Mouse (Mus musculus) WW6 (cell line): ENCODE results near the gene Gm37240.
A peak's percentile ranks its signal among the peaks of the same experiment; 100 is the strongest.

Experiments used
- DNase-seq: peaks from one replicate; pipeline ENCODE4 v3.0.0-alpha.2; 2013; ENCODE audit warnings: low read depth, low spot score

Gm37240 gene

DNA sequence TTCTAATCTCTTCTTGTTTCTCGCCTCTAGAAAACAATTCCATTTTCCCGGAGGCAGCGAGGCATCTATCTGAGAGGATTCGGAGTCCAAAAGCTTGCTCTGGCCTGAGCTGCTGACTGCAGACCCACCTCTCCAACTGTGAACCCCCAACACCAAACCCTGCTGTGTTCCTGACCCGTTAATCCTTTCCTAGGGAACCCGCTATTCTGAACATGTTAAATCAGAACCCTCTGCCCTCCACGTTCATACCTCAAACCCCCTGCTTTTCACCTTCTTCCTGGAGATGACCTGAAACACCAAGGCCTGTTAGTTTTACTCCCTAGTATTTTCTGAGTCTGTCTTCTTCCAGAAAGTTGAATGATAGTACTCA is 1271.5 kb downstream of the Gm37240 start:
- DNase-seq, result no peak

DNA sequence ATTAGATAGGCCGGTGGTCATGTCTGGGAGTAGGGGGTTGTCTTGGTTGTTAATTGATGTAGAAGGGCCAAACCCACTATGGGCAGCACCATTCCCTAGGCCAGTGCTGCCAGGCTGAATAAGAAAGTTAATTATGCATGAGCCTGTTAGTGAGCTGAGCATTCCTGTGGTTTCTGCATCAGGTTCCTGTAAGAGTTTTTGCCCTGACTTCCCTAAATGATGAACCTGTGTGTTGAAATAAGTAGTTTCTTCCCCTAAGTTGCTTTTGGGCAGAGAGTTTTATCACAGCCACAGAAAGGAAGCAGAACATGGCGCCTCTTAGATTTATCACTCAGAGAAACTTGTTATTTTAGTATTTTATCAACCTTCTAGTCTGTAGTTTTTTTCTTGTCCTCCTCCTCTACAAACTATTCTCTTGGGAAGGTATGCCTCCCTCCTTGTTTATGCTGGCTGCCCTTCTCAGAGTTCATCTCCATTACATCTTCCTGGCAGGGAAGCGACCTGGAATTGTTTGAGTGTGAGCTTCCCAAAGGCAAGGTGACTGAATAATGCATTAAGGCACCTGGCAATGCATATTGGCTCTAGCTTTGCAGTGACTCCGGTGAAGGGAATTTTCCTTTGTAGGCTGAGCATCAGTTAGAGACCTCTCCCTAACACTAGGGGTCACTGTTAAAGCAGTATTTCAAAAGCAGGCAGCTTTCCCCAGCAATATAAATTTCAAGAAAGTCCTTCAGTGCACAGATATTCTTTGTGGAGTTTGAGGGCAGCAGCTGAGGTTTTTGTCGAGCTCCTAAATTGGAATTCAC is 1272.1 kb downstream of the Gm37240 start:
- DNase-seq, result no peak

DNA sequence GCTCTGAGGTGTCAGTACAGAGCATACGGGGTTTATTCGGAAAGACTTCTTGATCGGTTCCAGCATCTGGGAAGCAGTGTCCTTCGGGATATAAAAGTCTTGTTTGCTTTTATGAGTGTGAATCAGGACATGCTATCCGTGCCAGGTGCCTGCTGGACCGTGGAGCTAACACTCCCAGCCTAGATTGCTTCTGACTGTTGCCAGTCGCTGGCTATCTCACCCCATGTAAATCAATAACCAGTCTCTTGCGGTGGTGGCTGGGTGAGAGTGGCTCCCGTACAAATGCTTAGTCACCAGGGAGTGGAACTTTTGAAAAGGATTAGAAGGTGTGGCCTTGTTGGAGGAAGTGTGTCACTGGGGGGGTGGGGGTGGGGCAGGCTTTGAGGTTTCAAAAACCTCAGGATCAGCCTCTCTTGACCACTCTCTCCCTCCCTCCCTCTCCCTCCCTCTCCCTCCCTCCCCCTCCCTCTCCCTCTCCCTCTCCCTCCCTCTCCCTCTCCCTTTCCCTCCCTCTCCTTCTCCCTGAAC is 1277.1 kb downstream of the Gm37240 start:
- DNase-seq, result no peak

DNA sequence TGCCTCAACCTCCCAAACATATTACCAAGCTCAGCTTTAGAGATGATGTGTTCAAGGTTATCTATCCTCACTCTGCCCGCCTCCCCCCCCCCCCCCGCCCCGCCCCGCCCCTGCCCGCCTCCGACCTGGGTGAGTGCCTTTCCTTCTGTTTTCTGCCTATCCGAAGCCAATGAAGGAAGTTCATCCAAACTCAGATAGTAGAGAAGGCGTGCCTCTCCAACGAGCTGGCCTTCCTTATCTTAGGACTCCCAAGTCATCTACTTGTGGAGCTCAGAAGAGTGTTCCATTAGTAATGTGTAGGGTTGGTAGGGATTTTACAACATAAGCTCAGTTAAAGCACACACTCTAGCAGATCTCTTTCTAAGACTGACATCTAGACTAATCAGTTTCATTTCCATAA is 1284.1 kb downstream of the Gm37240 start:
- DNase-seq, result no peak

DNA sequence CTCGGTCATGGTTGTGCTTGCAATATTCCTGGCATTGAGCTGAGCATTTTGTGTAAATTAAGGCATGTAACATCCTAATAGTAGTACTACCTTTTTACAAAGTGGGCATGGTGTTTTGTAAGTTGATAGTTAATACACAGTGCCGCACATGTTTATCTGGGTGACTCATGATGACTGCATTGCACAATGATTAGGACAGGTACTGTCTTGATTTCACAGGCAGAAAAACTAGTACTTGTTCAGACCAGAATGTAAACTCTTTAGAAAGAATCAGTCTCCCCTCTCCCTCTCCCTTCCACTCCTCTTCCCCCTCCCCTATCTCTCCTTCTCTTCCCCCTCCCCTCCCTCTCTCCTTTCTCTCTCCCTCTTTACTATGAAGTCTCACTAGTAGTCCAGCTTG is 1284.6 kb downstream of the Gm37240 start:
- no peak for DNase-seq

DNA sequence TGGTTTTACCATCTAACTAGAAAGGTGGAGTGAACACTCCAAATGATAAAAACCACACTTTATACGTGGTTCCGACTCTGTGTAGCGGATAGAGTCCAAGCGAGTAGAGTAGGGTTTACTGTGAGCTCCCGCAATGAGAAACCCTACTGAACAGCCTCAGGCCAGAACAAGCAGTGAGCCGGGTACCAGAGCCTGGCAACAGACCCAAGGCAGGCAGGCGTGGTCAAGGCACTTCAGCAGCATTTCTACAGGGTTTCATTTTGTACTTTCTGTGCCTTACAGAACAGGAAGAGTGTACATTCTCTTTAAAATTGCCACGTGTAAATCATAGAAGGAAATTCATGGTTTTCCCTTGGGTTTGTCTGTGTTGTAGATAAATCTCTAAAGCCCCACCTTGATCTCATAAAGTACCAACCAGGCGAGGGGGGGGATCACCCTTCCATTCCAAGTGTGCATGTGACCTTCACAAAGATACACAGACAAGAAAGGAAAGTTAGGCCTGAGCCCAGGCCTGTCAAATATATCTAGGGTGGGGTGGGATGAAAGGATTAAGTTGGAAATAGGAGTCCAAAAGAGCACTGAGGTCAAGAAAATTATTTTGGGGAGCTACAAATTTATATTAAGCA is 1285.3 kb downstream of the Gm37240 start:
- DNase-seq, result no peak

DNA sequence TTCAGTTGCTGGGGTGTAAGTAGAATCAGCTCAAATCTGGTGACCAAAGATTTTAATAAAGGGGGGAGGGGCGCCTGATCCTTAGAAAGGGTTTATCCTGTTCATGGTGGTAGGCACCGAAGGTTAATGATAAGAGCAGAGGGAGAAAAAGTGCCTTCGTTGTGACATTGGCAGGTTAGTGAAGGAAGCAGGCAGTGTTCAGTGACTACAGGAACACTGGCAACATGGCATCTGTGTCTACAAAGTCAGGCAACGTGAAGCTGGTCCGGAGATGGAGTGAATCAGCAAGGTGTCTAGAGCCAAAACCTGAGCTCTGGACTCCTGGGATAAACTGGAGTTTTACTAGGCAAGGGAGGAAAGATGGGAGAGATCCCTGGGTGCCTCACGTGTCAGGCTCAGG is 1288.6 kb downstream of the Gm37240 start:
- no peak for DNase-seq

DNA sequence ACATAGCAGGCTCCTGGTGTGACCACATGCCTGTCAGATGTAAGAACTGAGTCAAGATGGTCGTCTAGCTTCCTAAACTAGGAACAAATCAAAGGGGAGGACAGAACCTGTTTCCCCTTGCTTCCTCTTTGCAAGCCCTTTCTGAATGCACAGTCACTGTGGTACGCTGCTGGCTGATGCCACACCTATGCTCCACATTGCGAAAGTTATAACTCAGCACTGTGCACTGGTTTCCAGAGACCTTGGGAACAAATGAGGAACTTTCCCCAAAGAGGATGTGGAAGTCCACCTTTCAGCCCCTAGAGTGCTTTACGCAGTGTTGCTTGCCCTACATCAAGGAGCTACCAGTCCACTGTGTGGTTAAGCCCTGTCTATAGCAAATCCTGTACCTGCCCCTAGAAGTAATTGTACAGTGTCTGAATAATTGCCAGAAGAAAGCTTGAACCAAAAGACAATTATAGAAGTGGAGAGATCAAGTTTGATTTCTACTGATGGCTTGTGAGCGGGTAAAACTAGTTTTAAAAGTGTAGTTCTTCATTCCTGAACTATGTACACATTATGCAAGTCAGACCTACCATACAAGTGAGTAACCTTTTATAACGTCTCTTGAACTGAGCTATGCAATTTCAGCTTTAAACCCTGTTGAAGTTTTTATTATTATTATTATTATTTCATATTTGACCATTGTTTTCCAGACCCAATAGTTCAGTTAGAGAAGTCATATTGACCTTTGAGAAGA is 1289.2 kb downstream of the Gm37240 start:
- no peak for DNase-seq

DNA sequence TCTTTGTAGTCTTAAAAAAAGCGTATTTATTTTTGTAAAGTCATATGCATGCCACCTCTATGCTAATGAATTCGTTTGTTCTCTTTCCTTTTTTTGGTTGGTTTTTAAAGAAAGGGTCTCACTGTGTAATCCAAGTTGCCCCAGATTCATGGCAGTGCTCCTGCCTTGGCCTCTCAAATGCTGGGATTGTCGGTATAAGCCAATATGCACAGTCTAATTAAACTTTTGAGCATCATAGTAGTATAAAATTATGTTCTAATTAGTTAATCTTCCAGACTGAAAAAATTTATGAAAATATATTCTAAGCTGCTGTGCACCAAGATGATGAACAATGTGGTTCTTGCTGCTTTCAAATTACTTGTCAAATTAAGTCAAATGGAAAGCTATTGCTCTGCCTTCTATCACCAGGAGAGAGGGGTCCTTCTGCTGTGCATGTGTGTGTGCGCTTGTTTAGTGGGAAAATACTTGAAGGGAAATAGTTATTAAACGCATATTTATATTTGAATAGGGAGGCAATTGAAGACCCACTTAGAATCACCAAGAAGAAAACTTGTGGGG is 1291.6 kb downstream of the Gm37240 start:
- no peak for DNase-seq

DNA sequence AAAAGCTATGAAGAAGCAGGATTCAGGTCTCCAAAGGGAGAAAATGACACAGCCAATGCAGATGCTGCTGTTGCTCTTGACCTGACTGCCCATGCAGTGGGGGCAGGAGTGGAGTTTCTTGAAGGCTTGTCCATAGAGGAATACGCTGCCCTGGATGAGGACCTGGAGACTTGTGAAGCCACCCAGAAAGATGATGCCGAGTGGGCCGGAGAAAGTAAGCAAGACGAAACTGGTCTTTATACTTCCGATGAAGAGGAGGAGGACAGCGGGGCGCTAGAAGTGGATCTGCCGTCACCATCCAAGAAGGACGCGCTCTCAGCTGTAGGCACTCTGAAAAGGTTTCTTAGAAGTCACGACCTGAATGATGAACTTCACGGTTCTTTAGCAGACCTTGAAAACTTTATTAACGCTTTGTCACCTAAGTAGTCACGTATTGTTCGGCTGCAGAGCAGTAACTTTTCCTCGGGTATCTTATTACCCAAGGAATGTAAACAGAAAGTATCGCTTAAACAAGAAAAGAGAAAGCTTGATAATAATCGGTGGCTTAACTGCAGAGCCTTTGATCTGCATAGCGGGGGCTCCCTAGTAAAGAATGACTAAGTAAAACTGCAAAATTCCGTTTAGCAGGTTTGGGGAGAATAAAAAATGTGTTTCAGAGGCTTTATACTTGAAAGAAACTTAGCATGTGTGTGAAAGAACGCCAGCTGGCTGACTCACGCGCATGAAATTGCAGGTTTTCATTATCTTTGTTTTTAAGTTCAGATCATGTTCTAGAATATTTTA is 1292.2 kb downstream of the Gm37240 start:
- no peak for DNase-seq

DNA sequence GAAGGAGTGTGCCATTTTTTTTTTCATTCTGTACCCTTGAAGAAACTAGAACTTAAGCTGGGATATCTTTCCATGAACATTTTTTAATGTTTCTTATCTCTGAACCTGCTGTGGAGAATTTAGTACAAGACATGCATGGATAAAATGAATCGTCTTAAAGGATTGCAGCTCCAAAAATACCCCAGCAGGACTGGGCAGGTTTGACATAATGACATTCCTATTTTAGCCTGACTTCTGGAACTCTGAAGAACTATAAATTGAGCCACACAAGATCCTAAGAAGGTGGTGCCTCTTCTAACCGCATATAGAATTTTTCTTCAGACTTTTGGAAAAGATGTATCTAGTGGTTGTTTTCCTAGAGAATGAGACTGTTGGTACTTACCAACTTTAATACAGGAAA is 1294.0 kb downstream of the Gm37240 start, which contains the start of gene Tigd4:
Gene Tigd4, plus strand, starts transcription at position 301 of the 400 bp plus-strand sequence.
- DNase-seq, result no peak

DNA sequence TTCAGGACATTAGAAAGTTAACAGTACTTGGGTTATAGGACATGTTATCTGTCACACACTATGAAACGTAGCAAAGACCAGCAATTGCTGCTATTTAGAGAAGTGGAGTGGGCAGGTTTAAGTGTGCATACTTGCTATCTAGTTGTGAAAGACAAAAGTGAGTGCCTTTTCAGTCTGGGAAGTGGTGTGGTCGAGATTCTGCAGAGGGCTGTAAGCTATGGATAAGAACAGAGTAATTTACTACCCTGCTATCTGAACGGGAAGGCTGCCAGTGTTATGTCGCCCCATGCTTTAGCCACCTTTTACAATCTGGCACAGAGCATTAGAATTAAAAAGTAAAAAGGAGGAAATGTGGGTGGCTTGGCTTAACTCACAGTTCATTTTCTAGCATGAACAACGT is 1300.6 kb downstream of the Gm37240 start:
- DNase-seq, result no peak

DNA sequence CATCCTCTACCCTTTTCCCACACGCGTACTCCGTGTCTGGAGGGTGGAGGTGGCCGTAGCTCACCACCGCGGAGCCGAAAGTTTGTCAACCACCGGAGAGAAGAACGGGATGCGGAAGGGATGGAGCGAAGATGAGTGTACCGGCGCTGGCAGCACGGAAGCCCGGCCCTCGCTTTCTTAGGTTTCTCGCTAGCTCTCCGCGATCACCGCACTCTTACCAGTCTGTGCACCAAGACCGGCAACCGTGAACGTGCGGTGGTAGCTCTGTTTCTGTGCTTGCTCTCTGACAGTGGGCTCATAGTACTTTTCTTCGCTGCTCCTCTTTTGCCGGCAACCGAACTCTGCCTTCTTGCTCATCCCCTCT is 1304.4 kb downstream of the Gm37240 start:
- DNase-seq, result no peak

DNA sequence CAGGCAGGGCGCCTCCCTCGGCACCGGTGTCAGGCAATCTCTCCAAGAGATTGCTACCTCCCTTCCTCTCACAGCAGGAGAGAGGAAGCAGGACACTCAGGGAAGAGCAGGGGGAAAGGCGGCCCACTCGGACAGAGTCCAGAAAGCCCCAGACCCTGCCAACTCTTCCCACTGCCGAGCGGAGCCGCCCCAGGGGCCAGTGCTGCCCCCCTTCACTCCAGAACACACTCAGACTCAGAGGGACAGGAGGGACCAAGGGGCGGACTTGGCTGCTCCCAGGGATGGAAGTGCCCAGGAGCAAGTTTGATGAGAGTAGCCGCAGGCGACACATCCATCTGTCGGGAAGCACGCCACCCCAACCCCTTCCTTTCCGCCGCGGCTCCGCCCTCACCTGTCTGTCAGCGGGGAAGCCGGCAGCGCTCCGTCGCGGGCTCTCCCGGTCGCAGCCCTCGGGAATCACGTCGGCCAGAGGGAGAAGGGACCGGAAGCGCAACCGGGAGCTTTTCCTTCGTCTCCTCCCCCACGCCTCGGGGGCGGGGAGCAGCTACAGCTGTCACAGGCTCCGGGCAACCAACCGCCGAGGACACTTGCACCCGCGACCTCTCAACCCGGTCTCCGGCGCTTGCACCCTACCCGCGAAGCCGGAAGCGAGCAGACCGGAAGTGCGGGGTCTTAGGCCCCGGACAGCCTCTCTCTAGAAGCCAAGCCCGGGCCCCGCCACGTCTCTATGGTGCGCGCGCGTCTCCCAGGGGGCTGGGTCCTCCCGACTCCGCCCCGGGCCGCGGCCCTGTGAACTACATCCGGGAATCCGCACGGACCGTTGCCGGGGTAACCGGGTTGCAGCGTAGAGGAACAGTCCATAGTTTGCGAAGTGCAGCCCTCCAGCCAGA is 1305.0 kb downstream of the Gm37240 start, which contains the start of gene Arfip1:
Gene Arfip1, minus strand, starts transcription at position 603 of the 890 bp plus-strand sequence.
- peak; percentile 84 for DNase-seq

DNA sequence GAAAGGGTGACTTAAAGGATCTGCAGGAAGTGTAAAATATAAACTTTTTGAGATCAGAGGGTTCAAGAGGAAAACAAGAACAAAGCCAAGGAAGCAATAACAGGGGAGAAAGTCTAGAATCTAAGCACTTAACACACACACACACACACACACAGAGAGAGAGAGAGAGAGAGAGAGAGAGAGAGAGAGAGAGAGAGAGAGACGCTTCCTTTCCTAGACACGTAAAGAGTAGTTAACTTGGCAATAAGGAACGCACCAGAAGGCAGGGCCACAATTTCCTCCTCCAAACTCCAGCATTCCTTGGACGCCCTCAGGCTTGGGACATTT is 1305.7 kb downstream of the Gm37240 start:
- no peak for DNase-seq

DNA sequence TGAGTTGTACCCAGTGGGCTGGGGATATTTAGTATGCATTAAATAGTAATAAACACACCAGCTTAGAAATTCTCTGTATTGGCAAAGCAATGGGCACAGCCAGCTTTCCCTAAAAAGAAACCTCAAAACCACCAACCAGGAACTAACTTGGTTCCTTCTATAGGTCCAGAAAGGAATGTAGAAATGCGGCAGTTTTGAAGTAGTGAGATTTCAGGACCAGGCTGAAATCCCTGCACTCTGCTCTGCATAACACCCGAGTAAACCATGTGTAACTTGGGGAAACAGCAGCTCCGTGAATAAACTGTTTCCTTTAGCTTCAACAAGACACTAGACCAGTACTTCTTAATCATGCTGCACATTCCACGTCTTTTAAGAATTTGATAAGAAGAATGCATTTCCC is 1306.6 kb downstream of the Gm37240 start:
- no peak for DNase-seq

DNA sequence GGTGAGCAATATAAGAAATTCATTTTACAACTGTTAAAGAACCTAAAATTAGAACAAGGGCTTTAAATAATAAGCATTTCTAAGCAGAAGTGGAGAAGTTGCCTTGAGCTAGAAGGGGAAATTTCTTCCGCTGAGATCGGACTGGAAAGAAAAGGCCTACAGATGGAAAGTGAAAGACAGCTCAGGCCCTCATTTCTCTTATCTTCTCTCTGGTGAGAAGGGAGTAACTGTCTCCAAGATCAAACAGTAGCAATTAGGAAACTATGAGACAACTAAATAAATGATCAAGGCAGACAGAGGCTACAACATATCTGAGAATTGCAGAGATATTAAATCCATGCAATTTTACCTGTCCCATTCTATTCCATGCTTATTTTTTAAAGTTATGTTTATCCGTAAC is 1316.8 kb downstream of the Gm37240 start:
- DNase-seq, result no peak

DNA sequence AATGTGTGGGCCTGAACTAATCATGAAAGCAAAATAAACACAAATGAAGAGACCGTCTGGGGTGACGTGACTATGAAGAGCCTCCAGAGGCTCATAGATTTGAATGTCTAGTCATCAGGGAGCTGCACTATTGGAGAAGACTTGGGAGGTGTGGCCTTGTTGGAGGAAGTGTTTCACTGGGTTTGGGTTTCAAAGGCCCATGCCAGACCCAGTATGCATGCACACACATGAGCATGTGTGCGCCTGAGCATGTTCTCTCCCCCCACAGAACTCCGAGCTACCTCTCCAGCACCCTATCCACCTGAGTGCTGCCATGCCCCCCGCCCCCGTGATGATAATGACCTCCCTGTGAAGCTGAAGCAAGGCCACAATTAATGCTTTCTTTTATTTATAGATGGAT is 1317.7 kb downstream of the Gm37240 start:
- DNase-seq, result no peak

DNA sequence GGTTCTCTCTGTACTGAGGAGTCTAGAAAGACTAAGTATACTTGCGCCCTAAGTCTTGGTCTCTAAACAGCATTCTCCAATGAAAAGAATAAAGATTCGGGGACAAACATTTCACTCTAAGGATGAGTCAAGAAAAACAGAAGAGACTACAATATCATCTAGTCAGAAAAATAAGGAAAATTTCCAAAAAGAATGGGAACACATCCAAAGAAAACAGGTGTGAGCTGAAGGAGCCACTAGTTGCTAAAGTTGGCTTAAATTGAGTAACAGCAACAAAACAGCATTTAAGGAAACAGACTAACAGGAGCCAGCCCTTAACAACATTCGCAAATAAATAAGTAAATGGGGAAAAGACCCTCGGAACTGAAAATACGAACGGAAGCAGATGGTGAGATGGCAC is 1318.8 kb downstream of the Gm37240 start:
- no peak for DNase-seq

DNA sequence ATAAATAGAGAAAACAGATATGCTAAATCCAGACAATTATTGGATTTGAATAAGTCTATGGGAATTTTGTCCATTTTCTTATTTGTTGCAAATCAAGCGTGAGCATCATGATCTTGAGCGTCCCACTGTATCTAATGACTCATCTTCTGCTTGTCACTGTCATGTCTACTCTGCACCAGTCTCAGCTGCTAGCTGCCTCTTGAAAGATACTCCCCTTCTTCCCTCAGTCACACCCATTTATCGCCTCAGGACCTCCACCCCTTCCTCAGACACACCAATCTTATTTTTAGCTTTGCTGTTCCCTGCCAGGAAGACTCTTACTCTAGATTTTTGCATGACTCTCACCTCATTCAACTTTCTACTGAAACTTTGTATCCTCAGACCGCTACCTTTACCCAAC is 1323.9 kb downstream of the Gm37240 start:
- DNase-seq, result no peak
